Mouse (Mus musculus): Measurements from ENCODE around the gene Fam129a. TPM values are rescaled to one million over a fixed set of nuclear protein-coding genes. Genes with fewer than 3 reads are reported as not detected.
"Not testable (repeated sequence)": the region's sequence is repeated elsewhere in the genome, so short reads cannot be mapped to it uniquely, and the experiment has no call there.

Gene Fam129a
- total RNA-seq, 2 experiments from 2014 or later: 12.8 to 18.2 TPM

GRCm38 (mm10) chr1:151583457-151584181, 12.6 kb downstream of the Fam129a start:
- intact Hi-C loops (cut with DNase I): no loop called here
- no peak for DNase-seq

- intact Hi-C loops (cut with DNase I): no loop called here
These were observed 13.1 kb downstream of the Fam129a start for GRCm38 (mm10) chr1:151584182-151584471.

GRCm38 (mm10) chr1:151584565-151585216, 13.7 kb downstream of the Fam129a start:
- DNase-seq: no peak
- intact Hi-C loops (cut with DNase I): no loop called here

More at GRCm38 (mm10) chr1:151584182-151584471, 13.1 kb downstream of the Fam129a start:
- DNase-seq: no peak

- no peak for DNase-seq
- intact Hi-C loops (cut with DNase I): no loop called here
These were observed 14.7 kb downstream of the Fam129a start for GRCm38 (mm10) chr1:151585647-151586046.

GRCm38 (mm10) chr1:151592085-151593017, 21.4 kb downstream of the Fam129a start:
- intact Hi-C loops (cut with DNase I): no loop called here
- DNase-seq: no peak

GRCm38 (mm10) chr1:151594906-151595305, 23.9 kb downstream of the Fam129a start:
- DNase-seq: no peak
- intact Hi-C loops (cut with DNase I): no loop called here

GRCm38 (mm10) chr1:151595600-151596299, 24.8 kb downstream of the Fam129a start:
- intact Hi-C loops (cut with DNase I): no loop called here
- DNase-seq: no peak

- DNase-seq: no peak
- intact Hi-C loops (cut with DNase I): no loop called here
These were observed 25.6 kb downstream of the Fam129a start for GRCm38 (mm10) chr1:151596562-151596961.

GRCm38 (mm10) chr1:151597677-151598297, 26.8 kb downstream of the Fam129a start:
- intact Hi-C loops (cut with DNase I): no loop called here
- no peak for DNase-seq

- DNase-seq: no peak
- intact Hi-C loops (cut with DNase I): no loop called here
These were observed 27.9 kb downstream of the Fam129a start for GRCm38 (mm10) chr1:151598876-151599275.

GRCm38 (mm10) chr1:151604328-151604727, 33.3 kb downstream of the Fam129a start:
- intact Hi-C loops (cut with DNase I): no loop called here

GRCm38 (mm10) chr1:151607957-151608356, 37.0 kb downstream of the Fam129a start:
- peak; percentile 60 to 65 for DNase-seq
- intact Hi-C loops (cut with DNase I): not testable (repeated sequence)

More at GRCm38 (mm10) chr1:151604328-151604727, 33.3 kb downstream of the Fam129a start:
- no peak for DNase-seq

- intact Hi-C loops (cut with DNase I): no loop called here
- no peak for DNase-seq
These were observed 39.6 kb downstream of the Fam129a start for GRCm38 (mm10) chr1:151610621-151611020.

GRCm38 (mm10) chr1:151614320-151614935, 43.4 kb downstream of the Fam129a start:
- DNase-seq: no peak
- intact Hi-C loops (cut with DNase I): no loop called here

- intact Hi-C loops (cut with DNase I): no loop called here
- DNase-seq: no peak
These were observed 44.6 kb downstream of the Fam129a start for GRCm38 (mm10) chr1:151615625-151616024.

GRCm38 (mm10) chr1:151616555-151617205, 45.7 kb downstream of the Fam129a start:
- DNase-seq: no peak
- intact Hi-C loops (cut with DNase I): no loop called here

- DNase-seq: no peak
- intact Hi-C loops (cut with DNase I): no loop called here
These were observed 47.3 kb downstream of the Fam129a start for GRCm38 (mm10) chr1:151618251-151618650.

- DNase-seq: no peak
- intact Hi-C loops (cut with DNase I): no loop called here
These were observed 48.3 kb downstream of the Fam129a start for GRCm38 (mm10) chr1:151619281-151619711.

GRCm38 (mm10) chr1:151620730-151621129, 49.7 kb downstream of the Fam129a start:
- intact Hi-C loops (cut with DNase I): loop anchor here (5.0 kb wide), 2 partner anchors 48 to 67 kb away; partner anchors contain the start of gene Fam129a
- DNase-seq: peak in 1 of 2 experiments; percentile 37

Measured in heart, postnatal 36 days (tissue).